Mouse (Mus musculus): Measurements from ENCODE around the gene Muc20. TPM values are rescaled to one million over a fixed set of nuclear protein-coding genes. Genes with fewer than 3 reads are reported as not detected.

The Muc20 gene
- polyA plus RNA-seq (2015; fragmentation: Nextera tagmentation; extraction: Ambion mirVana), result 0.08 and 0.58 TPM in 2 replicates

DNA sequence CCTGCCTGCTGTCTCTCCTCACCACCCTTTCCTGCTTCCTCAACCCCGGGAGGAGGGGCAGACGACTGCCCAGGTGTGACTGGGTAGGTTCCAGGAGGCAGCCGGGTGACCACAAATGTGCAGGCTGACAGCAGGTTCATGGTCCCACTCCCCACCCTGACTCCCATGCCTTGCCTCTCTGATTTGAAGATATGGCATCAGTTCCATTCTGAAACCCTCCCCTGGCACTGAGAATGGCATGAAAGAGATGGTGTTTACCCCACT, at the start of gene Muc20:
Gene Muc20, minus strand, starts transcription at position 10 of the 264 bp plus-strand sequence.

DNA sequence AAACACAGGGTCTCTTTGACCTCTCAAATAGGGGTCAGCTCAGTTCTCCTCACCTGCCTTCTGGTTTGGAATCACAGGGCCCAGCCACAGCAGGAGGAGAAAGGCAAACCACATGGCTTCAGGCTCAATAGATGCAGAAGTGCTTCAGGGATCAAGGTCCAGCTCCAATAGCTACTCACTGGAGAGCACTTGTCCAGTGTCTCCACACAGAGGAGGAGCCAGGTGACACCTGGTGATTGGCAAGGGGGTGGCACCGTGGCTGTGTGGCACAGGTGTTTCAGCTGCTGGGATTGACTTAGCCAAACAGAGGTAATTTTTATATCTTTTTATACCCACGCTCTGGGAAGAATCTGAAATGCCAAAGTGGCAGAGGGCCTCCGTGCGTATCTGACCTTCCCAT, 13.1 kb upstream of the Muc20 start, which contains the start of gene Smbd1:
Gene Smbd1, minus strand, starts transcription at position 157 of the 400 bp plus-strand sequence.

DNA sequence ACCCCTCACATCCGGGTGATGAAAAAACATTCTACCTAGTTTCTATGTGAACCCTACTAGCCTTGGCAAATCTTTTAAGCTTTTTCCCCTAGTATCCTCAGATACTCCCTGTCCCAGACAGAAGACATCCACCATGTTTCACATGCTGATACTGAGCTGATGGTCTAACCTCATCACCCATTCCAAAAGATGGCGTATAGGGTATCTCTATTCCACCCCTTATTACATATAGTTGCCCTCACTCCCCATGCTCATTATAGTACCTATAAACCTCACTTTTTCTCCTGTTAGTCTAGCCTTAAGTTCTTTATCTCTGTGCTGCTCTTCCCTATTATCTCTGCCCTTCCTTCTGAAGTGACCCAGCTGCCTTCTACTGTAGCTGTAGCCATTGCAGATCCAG, 61.6 kb downstream of the Muc20 start, which contains the start of gene Muc4:
Gene Muc4, plus strand, starts transcription at position 301 of the 400 bp plus-strand sequence.

Other genes with a start within 250 kb of the Muc20 start
- gene Tfrc, start 188.5 kb downstream of the Muc20 start, polyA plus RNA-seq (2015; fragmentation: Nextera tagmentation; extraction: Ambion mirVana), result 10.1 and 17.2 TPM in 2 replicates
- gene Tnk2, start 153.6 kb downstream of the Muc20 start, polyA plus RNA-seq (2015; fragmentation: Nextera tagmentation; extraction: Ambion mirVana), result 6.7 and 7.7 TPM in 2 replicates
- 0.17 TPM in 1 of 2 replicates, not detected in the other for gene Muc4, start 61.5 kb downstream of the Muc20 start, polyA plus RNA-seq (2015; fragmentation: Nextera tagmentation; extraction: Ambion mirVana)
- not detected in 2 replicates for gene Smbd1, start 13.0 kb upstream of the Muc20 start, polyA plus RNA-seq (2015; fragmentation: Nextera tagmentation; extraction: Ambion mirVana)
- 72.0 and 94.7 TPM in 2 replicates for gene Fyttd1, start 80.1 kb upstream of the Muc20 start, polyA plus RNA-seq (2015; fragmentation: Nextera tagmentation; extraction: Ambion mirVana)
- gene Rubcn, start 80.3 kb upstream of the Muc20 start, polyA plus RNA-seq (2015; fragmentation: Nextera tagmentation; extraction: Ambion mirVana), result 9.4 and 12.3 TPM in 2 replicates
- gene Lrch3, start 116.7 kb upstream of the Muc20 start, polyA plus RNA-seq (2015; fragmentation: Nextera tagmentation; extraction: Ambion mirVana), result 11.2 and 11.7 TPM in 2 replicates

Data from adrenal gland, postnatal 0 days (tissue).